Mouse (Mus musculus): ENCODE data around the gene Ncf2. TPM values are rescaled to one million over a fixed set of nuclear protein-coding genes. Genes with fewer than 3 reads are reported as not detected.
"Not testable (repeated sequence)": the region's sequence is repeated elsewhere in the genome, so short reads cannot be mapped to it uniquely, and the experiment has no call there.

Ncf2 gene
- total RNA-seq, 1 experiment = 5.4 TPM

GRCm38 (mm10) chr1:152766804-152767748 lies 32.9 kb upstream of the Ncf2 start:
- Histone ChIP-seq H3K4me3 (ENCODE audit: insufficient read depth in 1 of 2, low read depth in 1 of 2, low read length in 2 of 2, poor library complexity in 1 of 2, severe bottlenecking in 1 of 2) (peak overlapping the region; percentile 81 to 91), H3K36me3 (ENCODE audit: control insufficient read depth, insufficient read depth, low read length, poor library complexity, severe bottlenecking) (peaks cover 10% of the 10 kb centered on the region), H3K27ac (ENCODE audit: insufficient read depth, low read depth, low read length, poor library complexity, severe bottlenecking) (no peak overlapping the region), H3K9ac (ENCODE audit: insufficient read depth, low read depth, low read length, poor library complexity, severe bottlenecking) (peak overlapping the region; percentile 75), H3K9me3 (ENCODE audit: control insufficient read depth, insufficient read depth, low read depth, low read length) (no peaks in the 10 kb centered on the region), H3K4me1 (ENCODE audit: control insufficient read depth in 2 of 2, insufficient read depth in 2 of 2, low read length in 2 of 2, poor library complexity in 1 of 2) (peaks cover 0 to 2% of the 10 kb centered on the region in 2 experiments; a peak in 1 of 4 replicates)
- no peak for DNase-seq (ENCODE audit: low read depth, low spot score)
- TF ChIP-seq ZC3H11A (IDR thresholded peaks at IDR 0.05; ENCODE audit: borderline replicate concordance, low read depth, low read length) (no peak), ZNF384 (IDR thresholded peaks at IDR 0.05; ENCODE audit: low read depth, low read length) (no peak), CHD2 (IDR thresholded peaks at IDR 0.05; ENCODE audit: low read depth, low read length) (no peak), MAFK (IDR thresholded peaks at IDR 0.05; ENCODE audit: insufficient read depth, low read depth, low read length) (no peak), HCFC1 (IDR thresholded peaks at IDR 0.05; ENCODE audit: borderline replicate concordance, insufficient read depth, low read length) (no peak)
- in situ Hi-C loops (cut with MboI; ENCODE audit: low sequenced_read_pairs in 2 of 2, unreplicated experiment in 2 of 2) = no loop called here

- Histone ChIP-seq H3K9me3 (ENCODE audit: control insufficient read depth, insufficient read depth, low read depth, low read length) (no peaks in the 10 kb centered on the region), H3K4me1 (ENCODE audit: control insufficient read depth in 2 of 2, insufficient read depth in 2 of 2, low read length in 2 of 2, poor library complexity in 1 of 2) (peaks cover 0 to 2% of the 10 kb centered on the region in 2 experiments; a peak in 1 of 4 replicates), H3K9ac (ENCODE audit: insufficient read depth, low read depth, low read length, poor library complexity, severe bottlenecking) (no peak overlapping the region), H3K36me3 (ENCODE audit: control insufficient read depth, insufficient read depth, low read length, poor library complexity, severe bottlenecking) (peaks cover 10% of the 10 kb centered on the region), H3K4me3 (ENCODE audit: insufficient read depth in 1 of 2, low read depth in 1 of 2, low read length in 2 of 2, poor library complexity in 1 of 2, severe bottlenecking in 1 of 2) (peak overlapping the region in 1 of 2 experiments; percentile 91; a peak in 2 of 4 replicates), H3K27ac (ENCODE audit: insufficient read depth, low read depth, low read length, poor library complexity, severe bottlenecking) (no peak overlapping the region)
- peak; percentile 82 for DNase-seq (ENCODE audit: low read depth, low spot score)
- TF ChIP-seq HCFC1 (IDR thresholded peaks at IDR 0.05; ENCODE audit: borderline replicate concordance, insufficient read depth, low read length) (no peak), ZNF384 (IDR thresholded peaks at IDR 0.05; ENCODE audit: low read depth, low read length) (peak; percentile 50; the same call in 1 of the 2 replicates)
- in situ Hi-C loops (cut with MboI; ENCODE audit: low sequenced_read_pairs in 2 of 2, unreplicated experiment in 2 of 2) = no loop called here
These were observed 32.1 kb upstream of the Ncf2 start for GRCm38 (mm10) chr1:152767749-152768488.

GRCm38 (mm10) chr1:152771016-152771415 lies 29.0 kb upstream of the Ncf2 start:
- H3K27ac ChIP-seq (ENCODE audit: insufficient read depth, low read depth, low read length, poor library complexity, severe bottlenecking) = no peak overlapping the region
- no peak overlapping the region for H3K4me3 ChIP-seq (ENCODE audit: insufficient read depth in 1 of 2, low read depth in 1 of 2, low read length in 2 of 2, poor library complexity in 1 of 2, severe bottlenecking in 1 of 2)
- no peak overlapping the region for H3K9ac ChIP-seq (ENCODE audit: insufficient read depth, low read depth, low read length, poor library complexity, severe bottlenecking)
- H3K36me3 ChIP-seq (ENCODE audit: control insufficient read depth, insufficient read depth, low read length, poor library complexity, severe bottlenecking) = peaks cover 20% of the 10 kb centered on the region
- DNase-seq (ENCODE audit: low read depth, low spot score) = no peak
- TF ChIP-seq ZC3H11A (IDR thresholded peaks at IDR 0.05; ENCODE audit: borderline replicate concordance, low read depth, low read length) (no peak), ZNF384 (IDR thresholded peaks at IDR 0.05; ENCODE audit: low read depth, low read length) (no peak), CHD2 (IDR thresholded peaks at IDR 0.05; ENCODE audit: low read depth, low read length) (no peak), MAFK (IDR thresholded peaks at IDR 0.05; ENCODE audit: insufficient read depth, low read depth, low read length) (no peak), HCFC1 (IDR thresholded peaks at IDR 0.05; ENCODE audit: borderline replicate concordance, insufficient read depth, low read length) (no peak)
- H3K9me3 ChIP-seq (ENCODE audit: control insufficient read depth, insufficient read depth, low read depth, low read length) = no peaks in the 10 kb centered on the region
- H3K4me1 ChIP-seq (ENCODE audit: control insufficient read depth in 2 of 2, insufficient read depth in 2 of 2, low read length in 2 of 2, poor library complexity in 1 of 2) = peaks cover 0 to 2% of the 10 kb centered on the region in 2 experiments; a peak in 1 of 4 replicates
- in situ Hi-C loops (cut with MboI; ENCODE audit: low sequenced_read_pairs in 2 of 2, unreplicated experiment in 2 of 2) = no loop called here

GRCm38 (mm10) chr1:152774601-152775000 lies 25.4 kb upstream of the Ncf2 start:
- not testable (repeated sequence) for H3K9ac ChIP-seq (ENCODE audit: insufficient read depth, low read depth, low read length, poor library complexity, severe bottlenecking)

More at GRCm38 (mm10) chr1:152774601-152775000, 25.4 kb upstream of the Ncf2 start:
- H3K27ac ChIP-seq (ENCODE audit: insufficient read depth, low read depth, low read length, poor library complexity, severe bottlenecking); H3K4me3 ChIP-seq (ENCODE audit: insufficient read depth in 1 of 2, low read depth in 1 of 2, low read length in 2 of 2, poor library complexity in 1 of 2, severe bottlenecking in 1 of 2); H3K9me3 ChIP-seq (ENCODE audit: control insufficient read depth, insufficient read depth, low read depth, low read length); H3K4me1 ChIP-seq (ENCODE audit: control insufficient read depth in 2 of 2, insufficient read depth in 2 of 2, low read length in 2 of 2, poor library complexity in 1 of 2); in situ Hi-C loops (cut with MboI; ENCODE audit: low sequenced_read_pairs in 2 of 2, unreplicated experiment in 2 of 2); DNase-seq (ENCODE audit: low read depth, low spot score): not testable (repeated sequence)
- peaks cover 21% of the 10 kb centered on the region for H3K36me3 ChIP-seq (ENCODE audit: control insufficient read depth, insufficient read depth, low read length, poor library complexity, severe bottlenecking)

Measured in ES-E14 (cell line).